ENCODE assay signal across 19 mouse cellular contexts in the genomic region with DNA sequence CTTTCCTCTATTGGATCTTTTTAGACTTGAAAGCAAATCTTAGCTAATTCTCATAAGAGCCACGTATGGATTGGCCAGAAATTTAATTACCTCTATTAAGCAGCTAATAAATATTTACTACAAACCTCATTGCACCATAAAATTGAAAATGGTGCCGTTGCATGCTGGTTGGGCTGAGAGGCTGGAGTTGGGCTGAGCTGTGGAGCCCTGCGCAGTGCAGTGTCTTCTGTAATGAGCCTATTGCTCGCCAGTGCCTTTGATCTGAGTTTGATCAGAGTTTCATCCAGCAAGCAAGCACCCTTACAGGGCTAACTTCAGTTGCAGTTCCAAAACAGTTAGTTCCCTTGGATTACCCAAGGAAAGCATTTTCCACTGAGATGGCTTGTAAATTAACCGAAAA. TPM values are rescaled to one million over a fixed set of nuclear protein-coding genes. Genes with fewer than 3 reads are reported as not detected.
"Had no signal": no experiment of that assay in that cellular context is flagged by ENCODE, and none has a peak within 500 bp of the region (broad histone marks: within the 10 kb centered on the region; RNA-seq: fewer than 3 reads in every experiment).

No protein-coding gene starts in this region.

- ATAC-seq: liver, postnatal 0 days; midbrain, embryonic 15.5 days had no signal

- H3K4me2 ChIP-seq: liver, embryonic 13.5 days; liver, embryonic 15.5 days; lung, embryonic 15.5 days; midbrain, embryonic 11.5 days; midbrain, embryonic 15.5 days; neural tube, embryonic 12.5 days had no signal

- DNase-seq: liver, embryonic 13.5 days; liver, postnatal 0 days; lung, postnatal 10 days; lung, postnatal 36 days; right cerebral cortex, postnatal 14 days; thymus, adult 18-20 months; thymus, postnatal 14 days; thymus, postnatal 36 days had no signal

- H3K9ac ChIP-seq: liver, embryonic 13.5 days; liver, embryonic 15.5 days; liver, postnatal 0 days; lung, embryonic 15.5 days; midbrain, embryonic 15.5 days; neural tube, embryonic 12.5 days had no signal

- H3K9me3 ChIP-seq: liver, embryonic 13.5 days; liver, embryonic 15.5 days; lung, embryonic 15.5 days; midbrain, embryonic 15.5 days; neural tube, embryonic 12.5 days had no signal

- H3K36me3 ChIP-seq: liver, embryonic 13.5 days; liver, embryonic 15.5 days; lung, embryonic 15.5 days; midbrain, embryonic 15.5 days; neural tube, embryonic 12.5 days had no signal

- H3K27ac ChIP-seq: liver, embryonic 13.5 days; liver, embryonic 15.5 days; lung, embryonic 15.5 days; macrophage; midbrain, embryonic 15.5 days; neural tube, embryonic 12.5 days had no signal

- H3K4me3 ChIP-seq: liver, embryonic 13.5 days; liver, embryonic 15.5 days; lung, embryonic 15.5 days; megakaryocyte, embryonic 14.5 days; midbrain, embryonic 15.5 days; neural tube, embryonic 12.5 days had no signal

- H3K4me1 ChIP-seq: neural tube, embryonic 12.5 days had no signal

- H3K27me3 ChIP-seq: liver, embryonic 15.5 days; lung, embryonic 15.5 days; midbrain, embryonic 15.5 days; neural tube, embryonic 12.5 days had no signal

RNA-seq across cellular contexts. Expression of gene 4930595D18Rik, which starts 30.3 kb away (rescaled TPM):
- polyA plus RNA-seq: liver, embryonic 13.5 days; liver, embryonic 15.5 days; liver, postnatal 0 days; lung, embryonic 15.5 days; macrophage; midbrain, embryonic 11.5 days; neural tube, embryonic 12.5 days; neural tube, embryonic 14.5 days; spleen, adult 2 months; stomach, embryonic 14.5 days; stomach, embryonic 16.5 days had no signal
